Mouse (Mus musculus): ENCODE measurements around the gene Kdm6a. TPM values are rescaled to one million over a fixed set of nuclear protein-coding genes. Genes with fewer than 3 reads are reported as not detected.

The Kdm6a gene
- total RNA-seq, 1 experiment from 2014 or later: 60.4 TPM

- ATAC-seq (replicated peaks in 1 of 2; ENCODE audit: insufficient read depth in 1 of 2, low FRiP score in 2 of 2, low TSS enrichment in 1 of 2, low read depth in 1 of 2, poor library complexity in 2 of 2, severe bottlenecking in 2 of 2): no peak
Observed at GRCm38 (mm10) chrX:18258238-18258809, 95.9 kb downstream of the Kdm6a start.

GRCm38 (mm10) chrX:18278561-18278960, 116.2 kb downstream of the Kdm6a start:
- ATAC-seq (replicated peaks in 1 of 2; ENCODE audit: insufficient read depth in 1 of 2, low FRiP score in 2 of 2, low TSS enrichment in 1 of 2, low read depth in 1 of 2, poor library complexity in 2 of 2, severe bottlenecking in 2 of 2): no peak

GRCm38 (mm10) chrX:18280134-18280533, 117.8 kb downstream of the Kdm6a start:
- no peak for ATAC-seq (replicated peaks in 1 of 2; ENCODE audit: insufficient read depth in 1 of 2, low FRiP score in 2 of 2, low TSS enrichment in 1 of 2, low read depth in 1 of 2, poor library complexity in 2 of 2, severe bottlenecking in 2 of 2)

Other genes with a start within 250 kb of the Kdm6a start
- gene Dusp21, start 16.7 kb upstream of the Kdm6a start, total RNA-seq (2017): not detected in 2 replicates

All from hematopoietic stem cell, adult 5-6 weeks (primary cell).